Mouse (Mus musculus) C2C12 (cell line): ENCODE results near the gene Colca2.

Experiments used
- CEBPB ChIP-seq: IDR thresholded peaks from one replicate; pipeline ENCODE4 v1.6.1; 2011; ENCODE audit warnings: low read depth, mild to moderate bottlenecking, control low read depth, moderate library complexity
- CTCF ChIP-seq: IDR thresholded peaks from one replicate; pipeline ENCODE4 v1.5.1; 2011; ENCODE audit not compliant: control insufficient read depth, insufficient read depth, insufficient read length
- MAX ChIP-seq: IDR thresholded peaks from one replicate; pipeline ENCODE4 v1.6.1; 2011; ENCODE audit warnings: mild to moderate bottlenecking, control low read depth
- MYOD1 ChIP-seq: IDR thresholded peaks from one replicate; pipeline ENCODE4 v1.6.1; 2011; ENCODE audit warnings: low read depth; ENCODE audit not compliant: control insufficient read depth, insufficient read length
- MYOG ChIP-seq: IDR thresholded peaks from one replicate; pipeline ENCODE4 v1.6.1; 2011; ENCODE audit not compliant: control insufficient read depth, insufficient read length; ENCODE audit errors: extremely low read depth
- USF1 ChIP-seq: IDR thresholded peaks from one replicate; pipeline ENCODE4 v1.6.1; 2011; ENCODE audit warnings: low read depth, mild to moderate bottlenecking, control low read depth, moderate library complexity

DNA sequence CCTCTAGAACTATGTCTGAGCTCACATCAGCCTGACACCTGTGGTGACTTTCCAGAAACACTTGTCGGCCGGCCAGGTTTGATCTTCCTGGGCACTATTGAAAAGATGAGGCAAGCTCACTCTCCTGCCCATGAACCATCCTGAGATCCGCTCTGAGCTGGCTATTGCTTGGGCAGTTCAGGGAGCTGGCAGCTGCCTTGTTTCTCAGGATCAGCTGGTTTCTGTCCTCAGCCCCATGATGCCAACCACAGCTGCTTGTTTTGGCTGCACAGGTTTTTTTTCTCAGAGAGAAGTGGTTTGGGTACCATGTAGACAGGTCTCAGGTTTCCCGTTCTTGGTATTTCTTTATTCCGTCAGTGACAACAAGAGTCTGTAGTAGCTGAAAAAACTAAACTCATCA is 19.9 kb downstream of the Colca2 start:
- TF ChIP-seq CTCF (no peak), MYOD1 (no peak), MYOG (no peak), MAX (no peak), USF1 (no peak), CEBPB (no peak)
